Mouse (Mus musculus): ENCODE measurements around the gene Als2. TPM values are rescaled to one million over a fixed set of nuclear protein-coding genes. Genes with fewer than 3 reads are reported as not detected.

The Als2 gene
- total and polyA plus RNA-seq, 3 experiments, result 2.8 to 9.9 (median 9.8) TPM

GRCm38 (mm10) chr1:59125558-59125957 lies 111.5 kb downstream of the Als2 start:
- H3K79me2 ChIP-seq (replicated peaks; ENCODE audit: control insufficient read depth, insufficient read depth, low read length), result no peaks in the 10 kb centered on the region
- H3K4me3 ChIP-seq, result no peak overlapping the region
- 58% methylated on average over 5 of the region's 5 CpGs for WGBS
- no peak overlapping the region for H3K27ac ChIP-seq
- no peak overlapping the region for H3K9ac ChIP-seq (ENCODE audit: low read depth, low read length)
- no peaks in the 10 kb centered on the region; the same call in 1 of the 2 replicates for H3K36me3 ChIP-seq (ENCODE audit: control insufficient read depth, insufficient read depth, low read length)
- H3K27me3 ChIP-seq (ENCODE audit: control insufficient read depth, insufficient read depth, low read length), result peaks cover 2% of the 10 kb centered on the region; the same call in 1 of the 2 replicates
- intact Hi-C loops (cut with DNase I), result no loop called here
- TF ChIP-seq CTCF (IDR thresholded peaks at IDR 0.05), result no peak
- TF ChIP-seq EP300 (IDR thresholded peaks at IDR 0.05; ENCODE audit: insufficient read depth, low read depth, low read length), result no peak
- TF ChIP-seq POLR2A (IDR thresholded peaks at IDR 0.05; ENCODE audit: insufficient read depth, low read depth, low read length), result no peak
- DNase-seq, result no peak
- no peaks in the 10 kb centered on the region for H3K4me1 ChIP-seq (ENCODE audit: control insufficient read depth, insufficient read depth, low read length)

GRCm38 (mm10) chr1:59119720-59120457 lies 117.1 kb downstream of the Als2 start, which contains the start of gene Tmem237:
TSS of gene Tmem237 (minus strand) at chr1:59120408.
- intact Hi-C loops (cut with DNase I), result loop anchor here (5.0 kb wide), 1 partner anchor 148 kb away; the partner anchor contains the start of genes Stradb and Trak2

More at GRCm38 (mm10) chr1:59119720-59120457, 117.1 kb downstream of the Als2 start, which contains the start of gene Tmem237:
- peak within 1 kb of the TSS; percentile 93 for H3K9ac ChIP-seq (ENCODE audit: low read depth, low read length)
- H3K79me2 ChIP-seq (replicated peaks; ENCODE audit: control insufficient read depth, insufficient read depth, low read length), result no peaks in the 10 kb centered on the region
- TF ChIP-seq POLR2A (IDR thresholded peaks at IDR 0.05; ENCODE audit: insufficient read depth, low read depth, low read length) (peak; percentile 55; the same call in 1 of the 2 replicates), EP300 (IDR thresholded peaks at IDR 0.05; ENCODE audit: insufficient read depth, low read depth, low read length) (no peak)
- H3K4me1 ChIP-seq (ENCODE audit: control insufficient read depth, insufficient read depth, low read length), result no peaks in the 10 kb centered on the region
- WGBS, result under 1% methylated on average over 73 of the region's 74 CpGs
- H3K4me3 ChIP-seq, result peak within 1 kb of the TSS; percentile 85
- H3K27me3 ChIP-seq (ENCODE audit: control insufficient read depth, insufficient read depth, low read length), result no peaks in the 10 kb centered on the region
- no peaks in the 10 kb centered on the region; the same call in 1 of the 2 replicates for H3K36me3 ChIP-seq (ENCODE audit: control insufficient read depth, insufficient read depth, low read length)
- DNase-seq, result peak; percentile 93 to 95
- H3K27ac ChIP-seq, result peak within 1 kb of the TSS; percentile 88

Other genes starting within 250 kb of the Als2 start
- gene C2cd6, start 142.3 kb downstream of the Als2 start, total RNA-seq (2021), result not detected
- not detected in 2 replicates for gene C2cd6, start 142.3 kb downstream of the Als2 start, polyA plus RNA-seq (2012; rRNA removed)
- gene Tmem237, start 116.8 kb downstream of the Als2 start, total RNA-seq (2021), result 1 to 10 TPM; 3.5 to 3.7 TPM
- gene Tmem237, start 116.8 kb downstream of the Als2 start, polyA plus RNA-seq (2012; rRNA removed), result 2.4 and 4.9 TPM in 2 replicates
- gene Mpp4, start 73.8 kb downstream of the Als2 start, total RNA-seq (2021), result not detected
- gene Mpp4, start 73.8 kb downstream of the Als2 start, polyA plus RNA-seq (2012; rRNA removed), result 0.26 and 0.45 TPM in 2 replicates
- gene Cdk15, start 19.7 kb upstream of the Als2 start, total RNA-seq (2021), result under 1 TPM in 1 of 2 experiments, not detected in 1; 0.32 TPM
- gene Cdk15, start 19.7 kb upstream of the Als2 start, polyA plus RNA-seq (2012; rRNA removed), result not detected in 2 replicates
- gene Fzd7, start 245.2 kb upstream of the Als2 start, total RNA-seq (2021), result 1 to 10 TPM; 5.3 to 7.0 TPM
- gene Fzd7, start 245.2 kb upstream of the Als2 start, polyA plus RNA-seq (2012; rRNA removed), result 5.8 TPM in 2 replicates

Data from heart, adult 2 months (tissue).